Mouse (Mus musculus): ENCODE results near the gene Ugt1a6b.
"Not testable (repeated sequence)": the region's sequence is repeated elsewhere in the genome, so short reads cannot be mapped to it uniquely, and the experiment has no call there.

Gene Ugt1a6b

DNA sequence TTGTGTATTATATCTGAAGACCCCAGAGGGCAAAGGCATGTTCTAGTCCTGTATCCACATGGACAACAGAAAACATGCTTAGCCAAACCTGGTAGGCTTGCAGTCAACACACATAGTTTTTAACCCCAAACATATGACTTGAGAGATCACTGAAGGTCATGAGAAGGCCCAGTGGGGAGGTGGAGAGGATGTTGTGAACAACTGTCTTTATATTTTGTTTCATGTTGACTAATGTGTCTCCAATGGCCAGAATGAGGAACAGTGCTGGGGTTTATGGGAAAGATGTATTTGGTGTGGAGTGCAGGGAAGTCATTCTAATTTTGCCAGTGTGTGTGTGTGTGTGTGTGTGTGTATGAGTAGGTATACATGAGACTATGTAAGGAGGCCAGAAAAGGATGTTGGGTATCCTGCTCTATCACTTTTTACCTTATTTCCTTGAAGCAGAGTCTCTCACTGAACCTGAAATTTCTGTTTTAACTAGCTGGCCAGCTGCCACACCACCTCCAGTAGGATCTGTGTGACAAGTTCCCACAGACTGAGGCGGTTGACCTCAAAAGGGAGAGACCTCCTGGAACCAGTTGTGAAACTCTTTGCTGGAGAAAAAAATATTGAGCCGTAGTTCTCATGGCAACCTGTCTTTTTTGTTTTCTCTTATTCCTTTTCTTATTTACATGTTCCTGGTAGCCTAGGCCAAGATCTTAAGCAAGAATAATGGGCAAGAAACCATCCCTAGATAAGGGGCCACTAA lies 121.2 kb downstream of the Ugt1a6b start:
- no peak for DNase-seq (ENCODE audit: low read depth, low spot score)

DNA sequence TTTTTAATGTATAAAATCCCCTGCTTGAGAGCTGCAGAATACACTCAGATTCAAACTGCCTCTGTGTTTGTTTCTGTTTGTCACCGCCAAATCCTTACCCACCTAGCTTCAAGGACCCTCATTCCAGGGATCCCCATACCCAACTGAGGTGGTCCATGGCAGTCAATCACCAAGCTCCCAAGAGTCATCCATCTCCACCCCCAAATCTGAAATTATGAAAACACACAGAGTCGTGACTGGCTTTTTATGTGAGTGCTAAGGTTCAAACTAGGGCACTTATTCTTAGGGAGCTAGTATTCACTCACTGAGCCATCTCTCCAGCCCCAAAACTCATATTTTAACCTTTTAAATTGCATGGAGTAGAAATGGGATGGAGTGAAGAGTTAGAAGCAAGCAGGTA lies 122.2 kb downstream of the Ugt1a6b start:
- not testable (repeated sequence) for DNase-seq (ENCODE audit: low read depth, low spot score)

GRCm38 (mm10) chr1:88225741-88226140 lies 122.7 kb downstream of the Ugt1a6b start:
- DNase-seq (ENCODE audit: low read depth, low spot score): no peak

DNA sequence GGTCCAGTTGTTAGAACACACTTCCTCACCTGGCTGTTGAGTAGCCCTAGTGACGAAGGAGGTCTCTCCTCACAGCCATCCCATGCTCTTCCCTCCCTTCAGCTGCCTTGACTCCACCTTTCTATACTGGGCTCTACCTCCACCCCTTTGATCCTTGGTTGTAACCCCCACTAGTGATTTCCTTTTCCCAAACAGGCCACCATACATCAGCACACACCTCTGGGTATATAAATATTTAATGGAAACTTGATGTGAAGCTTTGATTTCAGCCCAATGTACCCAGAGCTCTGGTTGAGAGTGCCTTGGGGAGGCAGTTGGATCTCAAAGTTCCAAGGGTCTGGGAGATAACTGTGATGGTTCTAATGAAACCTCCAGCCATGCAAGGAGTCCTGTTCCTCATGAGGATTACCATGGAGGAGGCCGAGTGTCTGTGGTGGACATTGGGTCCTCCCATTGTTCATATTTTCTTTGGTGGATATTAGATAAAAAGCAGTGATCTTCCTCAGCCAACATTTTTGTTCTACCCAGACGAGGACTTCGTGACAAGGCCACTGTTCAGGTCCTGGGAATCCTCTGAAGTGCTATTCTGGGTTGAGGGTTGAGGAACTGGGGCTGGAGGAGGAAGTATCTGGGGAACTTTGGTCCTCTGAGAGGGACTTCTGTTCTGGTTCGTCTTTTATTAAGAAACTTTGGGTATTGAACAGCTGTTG lies 123.8 kb downstream of the Ugt1a6b start, which contains the start of gene Mroh2a:
Gene Mroh2a (plus strand): TSS at position 317 of the 710 bp plus-strand sequence.
- no peak for DNase-seq (ENCODE audit: low read depth, low spot score)

DNA sequence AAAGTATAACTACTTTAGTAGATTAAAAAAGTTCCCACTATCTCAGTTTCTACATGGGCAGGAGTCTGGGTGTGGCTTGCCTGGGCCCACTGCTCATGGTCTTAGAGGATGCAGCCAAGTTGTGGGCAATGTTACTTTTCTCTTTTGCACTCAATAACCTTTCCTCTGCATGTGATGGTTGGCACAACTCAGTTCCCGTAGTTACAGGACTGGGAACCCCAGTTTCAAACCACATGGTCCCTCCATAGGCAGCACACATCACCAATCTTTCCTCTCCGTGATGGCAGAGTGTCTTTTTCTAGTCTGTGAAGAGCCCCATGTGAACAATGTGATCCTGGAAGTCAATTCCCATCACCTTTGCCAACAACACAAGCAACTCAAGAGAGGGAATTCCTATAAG lies 124.4 kb downstream of the Ugt1a6b start:
- DNase-seq (ENCODE audit: low read depth, low spot score): no peak

DNA sequence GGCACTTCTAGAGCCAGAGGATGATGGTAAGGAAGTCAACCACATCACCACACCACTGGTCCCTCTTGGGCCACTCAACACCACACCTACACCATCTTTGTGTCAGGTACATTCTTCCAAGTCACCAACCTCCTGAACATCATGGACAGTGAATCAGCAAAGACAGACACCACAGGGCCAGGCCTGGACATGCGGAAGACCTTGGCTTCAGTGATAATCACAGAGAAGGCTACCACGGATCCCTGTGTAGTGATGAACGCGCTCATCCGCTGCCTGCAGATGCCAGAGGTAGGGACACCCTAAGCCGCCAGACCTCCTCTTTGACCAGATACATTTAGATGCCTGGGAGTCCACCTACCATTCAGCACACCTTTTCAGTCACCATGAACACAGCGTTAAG lies 125.1 kb downstream of the Ugt1a6b start:
- no peak for DNase-seq (ENCODE audit: low read depth, low spot score)

- no peak for DNase-seq (ENCODE audit: low read depth, low spot score)
These were observed 126.5 kb downstream of the Ugt1a6b start for GRCm38 (mm10) chr1:88229566-88229965.

DNA sequence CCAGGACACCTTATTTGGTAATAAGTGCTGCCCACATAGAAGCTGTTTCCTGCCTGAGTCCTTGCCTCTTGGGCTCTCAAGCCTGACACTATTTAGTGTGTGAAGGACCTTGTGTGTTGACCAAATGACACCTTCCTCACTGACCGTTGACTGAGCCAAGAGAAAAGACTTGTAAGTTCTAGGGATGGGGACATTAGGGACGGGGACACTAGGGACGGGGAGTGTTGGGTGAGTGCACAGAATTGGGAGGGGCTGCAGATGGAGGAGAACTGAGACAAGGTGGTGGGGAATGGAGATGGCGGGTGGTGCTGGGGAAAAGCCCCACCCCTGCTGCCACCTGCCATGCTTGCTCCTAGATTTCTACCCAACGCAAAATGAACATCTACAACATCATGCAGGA lies 126.9 kb downstream of the Ugt1a6b start:
- DNase-seq (ENCODE audit: low read depth, low spot score): no peak

GRCm38 (mm10) chr1:88230421-88230820 lies 127.4 kb downstream of the Ugt1a6b start:
- no peak for DNase-seq (ENCODE audit: low read depth, low spot score)

- no peak for DNase-seq (ENCODE audit: low read depth, low spot score)
These were observed 128.1 kb downstream of the Ugt1a6b start for GRCm38 (mm10) chr1:88230981-88231802.

- no peak for DNase-seq (ENCODE audit: low read depth, low spot score)
These were observed 128.9 kb downstream of the Ugt1a6b start for GRCm38 (mm10) chr1:88231803-88232499.

GRCm38 (mm10) chr1:88232664-88233380 lies 129.8 kb downstream of the Ugt1a6b start:
- no peak for DNase-seq (ENCODE audit: low read depth, low spot score)

DNA sequence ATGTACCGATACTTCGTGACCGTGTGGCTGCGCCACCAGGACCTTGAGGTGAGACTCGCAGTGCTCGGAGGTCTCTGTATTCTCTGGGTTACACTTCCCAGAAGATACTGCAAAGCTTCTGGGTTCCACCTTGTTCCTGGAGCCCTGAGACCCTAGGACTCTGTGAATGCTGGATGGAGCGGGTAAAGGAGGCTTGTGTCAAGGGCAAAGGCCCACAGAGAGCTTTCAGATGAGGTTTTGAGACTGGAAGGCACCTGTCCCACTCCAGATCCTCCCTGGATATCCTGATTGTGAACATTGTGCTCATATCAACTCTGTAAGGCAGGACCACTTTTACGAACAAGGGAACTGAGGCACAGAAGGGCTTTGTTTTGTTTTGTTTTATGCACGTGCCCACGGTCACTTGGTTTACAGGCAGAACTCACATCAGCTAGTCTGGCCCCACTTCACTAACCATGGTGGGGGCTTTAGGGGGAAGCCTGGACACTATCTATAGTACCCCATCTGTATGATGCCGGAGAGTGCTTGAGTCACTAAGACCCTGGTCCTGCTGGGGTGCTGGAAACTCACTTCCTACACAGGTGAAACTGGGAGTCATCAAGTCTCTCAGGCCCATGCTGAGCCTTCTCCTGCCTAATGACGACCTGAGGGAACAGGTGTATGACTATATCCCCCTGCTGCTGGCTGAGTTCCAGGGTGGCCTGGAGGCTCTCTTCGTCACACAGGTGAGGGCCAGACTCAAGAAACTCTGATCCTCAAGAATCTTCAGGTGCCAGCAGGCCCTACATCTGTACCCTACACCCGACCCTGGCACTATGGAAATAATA lies 130.6 kb downstream of the Ugt1a6b start:
- no peak for DNase-seq (ENCODE audit: low read depth, low spot score)

GRCm38 (mm10) chr1:88234248-88234610 lies 131.2 kb downstream of the Ugt1a6b start:
- DNase-seq (ENCODE audit: low read depth, low spot score): no peak

- no peak for DNase-seq (ENCODE audit: low read depth, low spot score)
These were observed 131.6 kb downstream of the Ugt1a6b start for GRCm38 (mm10) chr1:88234646-88235045.

DNA sequence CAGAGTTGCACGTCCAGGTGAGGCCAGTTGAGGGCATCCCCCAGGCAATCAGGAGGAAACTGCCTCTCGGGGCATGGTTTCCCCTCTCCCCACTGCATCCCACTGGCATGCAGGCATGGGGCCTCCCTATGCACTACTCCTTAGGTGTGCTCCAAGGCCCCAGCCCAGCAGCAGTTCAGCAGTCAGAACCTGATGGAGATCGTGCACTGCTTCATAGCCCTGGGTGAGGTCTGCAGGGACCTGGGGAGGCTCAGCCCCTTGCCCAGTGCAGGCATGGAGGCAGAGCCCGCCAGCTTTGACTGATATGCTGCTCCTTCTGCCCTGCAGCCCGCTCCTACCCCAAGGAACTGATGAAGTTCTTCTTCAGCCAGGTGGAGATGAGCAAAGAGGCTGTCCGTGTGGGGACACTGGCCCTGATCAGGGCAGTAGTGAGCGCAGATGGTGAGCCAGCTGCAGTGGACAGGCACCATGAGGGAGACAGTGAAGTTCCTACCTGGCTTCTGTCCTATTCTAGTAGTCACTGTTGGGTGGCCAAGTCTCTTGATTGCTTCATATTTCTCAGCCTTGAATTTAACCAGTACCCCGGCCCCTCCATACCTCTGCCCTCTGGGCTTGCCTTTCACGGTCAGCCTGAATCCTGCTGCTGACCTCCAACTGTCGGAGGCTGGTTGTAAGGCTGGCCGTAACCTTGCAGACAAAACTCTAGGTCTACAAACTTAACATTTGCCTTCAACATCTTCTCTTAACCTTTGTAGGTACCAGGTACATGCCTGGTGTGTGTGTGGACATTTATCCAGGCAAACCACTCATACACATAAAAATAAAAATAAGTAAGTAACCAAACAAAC lies 132.2 kb downstream of the Ugt1a6b start:
- no peak for DNase-seq (ENCODE audit: low read depth, low spot score)

DNA sequence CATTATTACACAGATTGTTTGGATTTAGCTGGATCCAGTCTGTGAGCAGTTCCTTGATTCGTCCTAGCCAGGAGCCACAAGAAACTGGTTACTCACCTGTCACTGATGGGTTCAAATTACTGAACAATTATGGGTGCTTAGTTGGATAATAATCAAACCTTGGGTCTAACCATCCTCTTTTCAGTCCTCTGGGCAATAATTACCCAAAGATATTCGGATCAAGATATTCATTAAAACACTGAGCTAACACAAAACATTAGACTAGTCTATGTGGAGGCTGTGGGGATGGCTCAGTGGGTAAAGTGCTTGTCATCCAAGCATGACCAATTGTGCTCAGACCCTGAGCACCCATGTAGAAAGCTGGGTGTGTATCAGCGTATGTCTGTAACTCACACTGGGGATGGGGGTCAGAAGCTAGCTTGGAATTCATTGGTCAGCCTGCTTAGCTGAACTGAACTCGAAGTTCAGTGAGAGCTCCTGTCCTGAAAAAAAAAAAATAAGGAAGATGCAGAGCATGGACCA lies 132.9 kb downstream of the Ugt1a6b start:
- DNase-seq (ENCODE audit: low read depth, low spot score): no peak

- no peak for DNase-seq (ENCODE audit: low read depth, low spot score)
These were observed 134.3 kb downstream of the Ugt1a6b start for GRCm38 (mm10) chr1:88237311-88237710.

DNA sequence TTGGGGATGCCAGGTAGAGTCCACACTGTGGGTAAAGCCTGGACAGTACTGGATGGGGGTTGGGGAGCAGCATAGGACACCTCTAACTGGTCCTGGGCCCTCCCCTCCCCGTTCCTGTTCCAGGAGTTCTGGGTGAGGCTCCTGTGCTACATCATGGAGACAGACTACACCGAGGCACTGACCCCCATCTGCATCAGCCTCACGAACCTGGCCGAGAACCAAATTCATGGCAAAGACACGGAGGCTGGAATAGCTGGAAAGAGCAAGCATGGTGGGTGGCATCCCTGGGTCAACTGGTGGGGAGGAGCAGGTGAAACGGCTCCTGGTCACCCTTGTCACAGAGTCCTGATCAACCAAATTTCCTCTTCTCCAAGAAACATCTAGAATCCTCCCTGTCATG lies 135.7 kb downstream of the Ugt1a6b start:
- no peak for DNase-seq (ENCODE audit: low read depth, low spot score)
